Mouse (Mus musculus) heart, embryonic 13.5 days (tissue): ENCODE results near the gene Schip1. TPM values are rescaled to one million over a fixed set of nuclear protein-coding genes. Genes with fewer than 3 reads are reported as not detected.

Source experiments
- ATAC-seq: fragments of 200-750 bp; cut with Nextera tagmentation; 2 replicates; pipeline ENCODE4 v1.8.0; 2017; ENCODE audit warnings: moderate TSS enrichment; ENCODE audit not compliant: insufficient number of reproducible peaks, low FRiP score, low TSS enrichment; ENCODE audit errors: extremely low read depth
- H3K27ac ChIP-seq: fragments of 300-500 bp; sonication (generic); replicated peaks from 2 replicates; pipeline ENCODE4 v1.5.1; 2015; ENCODE audit warnings: moderate library complexity, mild to moderate bottlenecking, inconsistent platforms
- H3K27me3 ChIP-seq: fragments of 300-500 bp; sonication (generic); replicated peaks from 2 replicates; pipeline ENCODE4 v1.6.1; 2015; ENCODE audit warnings: mild to moderate bottlenecking, inconsistent platforms
- H3K36me3 ChIP-seq: fragments of 300-500 bp; sonication (generic); 2 replicates; pipeline ENCODE4 v1.6.1; 2015; ENCODE audit warnings: mild to moderate bottlenecking, inconsistent platforms
- H3K4me1 ChIP-seq: fragments of 300-500 bp; sonication (generic); 2 replicates; pipeline ENCODE4 v1.6.1; 2015; ENCODE audit warnings: inconsistent platforms
- H3K4me2 ChIP-seq: fragments of 300-500 bp; sonication (generic); 2 replicates; pipeline ENCODE4 v1.6.1; 2015; ENCODE audit warnings: inconsistent platforms, mild to moderate bottlenecking, moderate library complexity
- H3K4me3 ChIP-seq: fragments of 300-500 bp; sonication (generic); 2 replicates; pipeline ENCODE4 v1.5.1; 2015; ENCODE audit warnings: moderate library complexity, mild to moderate bottlenecking, inconsistent platforms
- H3K9ac ChIP-seq: fragments of 300-500 bp; sonication (generic); 2 replicates; pipeline ENCODE4 v1.6.1; 2015; ENCODE audit warnings: inconsistent platforms, mild to moderate bottlenecking, moderate library complexity
- H3K9me3 ChIP-seq: fragments of 300-500 bp; sonication (generic); 2 replicates; pipeline ENCODE4 v1.6.1; 2016; ENCODE audit warnings: inconsistent platforms
- WGBS: fragments of 180-500 bp; shearing (Covaris S2); methylation state at CpG from one replicate; pipeline ENCODE4 v1.1.7; 2015; ENCODE audit warnings: mixed read lengths; 5-methylcytosine and 5-hydroxymethylcytosine counted together
- polyA plus RNA-seq: library from polyadenylated mRNA; unstranded; fragments of >200 nt; fragmentation: Nextera tagmentation; extraction: Ambion mirVana; gene quantifications from 2 replicates; pipeline ENCODE4 v1.2.1, GENCODE M21; 2015

The Schip1 gene
- polyA plus RNA-seq, 1 experiment from 2014 or later = 52.4 TPM

DNA sequence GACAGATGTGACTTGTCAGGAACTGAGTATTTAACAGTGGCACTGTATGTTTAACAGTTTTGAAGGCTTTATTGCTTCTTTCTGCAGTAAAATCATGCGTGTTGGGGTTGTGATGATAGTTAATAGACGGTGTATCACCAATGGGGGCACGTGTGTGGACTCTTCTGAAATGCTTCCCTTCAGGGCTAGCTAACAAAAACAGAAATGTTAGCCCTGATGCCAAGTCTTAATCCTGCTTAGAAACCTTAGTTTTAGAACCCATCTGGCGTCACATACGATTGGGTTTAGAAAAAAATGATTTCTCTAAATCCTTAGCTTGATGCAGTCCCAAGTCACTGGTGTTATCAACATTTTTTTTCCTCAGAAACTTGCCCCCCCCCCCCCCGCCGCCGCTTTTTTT, 509.5 kb downstream of the Schip1 start:
- 51% methylated on average over 8 of the region's 8 CpGs for WGBS

DNA sequence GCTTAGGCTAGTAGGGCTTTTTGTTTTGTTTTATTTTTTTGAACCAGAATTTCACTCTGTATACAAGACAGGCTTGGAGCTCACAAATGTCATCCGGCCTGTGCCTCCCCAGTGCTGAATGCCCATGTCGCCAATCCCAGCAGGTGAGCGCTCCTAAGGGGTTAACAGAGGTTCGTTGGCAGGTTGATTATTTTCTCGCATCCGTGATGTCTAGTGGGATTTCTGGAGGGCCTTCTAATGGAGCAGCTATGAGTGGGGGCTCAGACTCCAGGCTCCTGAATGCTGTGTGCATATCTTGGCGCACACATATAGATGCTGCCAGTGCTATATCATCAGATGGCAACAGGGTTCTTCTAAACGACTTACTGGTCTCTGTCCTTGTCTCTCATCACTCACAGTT, 510.0 kb downstream of the Schip1 start:
- H3K27me3 ChIP-seq = no peaks in the 10 kb centered on the region
- H3K27ac ChIP-seq = no peak overlapping the region
- no peak overlapping the region for H3K4me2 ChIP-seq
- no peak overlapping the region for H3K4me3 ChIP-seq
- WGBS = 72% methylated on average over 8 of the region's 8 CpGs
- H3K4me1 ChIP-seq = peaks cover 68% of the 10 kb centered on the region
- H3K36me3 ChIP-seq = no peaks in the 10 kb centered on the region
- no peak overlapping the region for H3K9ac ChIP-seq
- no peak for ATAC-seq
- H3K9me3 ChIP-seq = no peaks in the 10 kb centered on the region

More for the DNA sequence above, 509.5 kb downstream of the Schip1 start:
- ATAC-seq = no peak
- Histone ChIP-seq H3K4me3 (no peak overlapping the region), H3K4me1 (peaks cover 67% of the 10 kb centered on the region), H3K9ac (no peak overlapping the region), H3K27ac (no peak overlapping the region), H3K27me3 (no peaks in the 10 kb centered on the region), H3K4me2 (no peak overlapping the region), H3K36me3 (no peaks in the 10 kb centered on the region), H3K9me3 (no peaks in the 10 kb centered on the region)

- peak overlapping the region; percentile 73 for H3K27ac ChIP-seq
- peak overlapping the region; percentile 51 for H3K4me2 ChIP-seq
- no peak for ATAC-seq
Observed at GRCm38 (mm10) chr3:68575636-68576340, 511.2 kb downstream of the Schip1 start.

DNA sequence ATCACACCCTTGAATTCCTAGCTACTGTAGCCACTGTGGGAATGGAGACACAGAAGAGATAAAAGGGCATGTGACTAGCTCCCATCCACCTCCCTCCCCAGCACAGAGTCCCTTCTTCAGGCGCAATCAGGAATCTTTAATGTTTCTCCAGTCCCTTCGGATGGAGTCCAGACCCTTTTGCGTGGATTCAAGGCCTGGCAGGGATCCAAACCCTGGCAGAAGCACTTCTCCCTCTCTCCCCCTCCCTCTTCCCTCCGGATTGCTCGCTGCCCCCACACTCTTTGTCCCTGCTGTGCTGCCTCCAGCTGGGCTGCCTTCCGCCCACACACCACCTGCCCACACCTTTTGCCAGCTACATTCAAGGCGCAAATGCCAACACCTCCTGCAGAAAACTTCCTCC, 511.8 kb downstream of the Schip1 start:
- Histone ChIP-seq H3K27ac (peak overlapping the region; percentile 73), H3K4me3 (no peak overlapping the region), H3K27me3 (no peaks in the 10 kb centered on the region), H3K36me3 (no peaks in the 10 kb centered on the region), H3K9me3 (no peaks in the 10 kb centered on the region), H3K4me1 (peaks cover 69% of the 10 kb centered on the region), H3K4me2 (peak overlapping the region; percentile 51), H3K9ac (peak overlapping the region; percentile 66)
- 4% methylated on average over 7 of the region's 7 CpGs for WGBS
- ATAC-seq = peak; percentile 52; the same call in 1 of the 2 replicates

More at GRCm38 (mm10) chr3:68575636-68576340, 511.2 kb downstream of the Schip1 start:
- H3K9me3 ChIP-seq = no peaks in the 10 kb centered on the region
- H3K9ac ChIP-seq = peak overlapping the region; percentile 66; the same call in 1 of the 2 replicates
- WGBS = 40% methylated on average over 10 of the region's 10 CpGs
- peaks cover 68% of the 10 kb centered on the region for H3K4me1 ChIP-seq
- no peaks in the 10 kb centered on the region for H3K36me3 ChIP-seq
- no peak overlapping the region for H3K4me3 ChIP-seq
- H3K27me3 ChIP-seq = no peaks in the 10 kb centered on the region

DNA sequence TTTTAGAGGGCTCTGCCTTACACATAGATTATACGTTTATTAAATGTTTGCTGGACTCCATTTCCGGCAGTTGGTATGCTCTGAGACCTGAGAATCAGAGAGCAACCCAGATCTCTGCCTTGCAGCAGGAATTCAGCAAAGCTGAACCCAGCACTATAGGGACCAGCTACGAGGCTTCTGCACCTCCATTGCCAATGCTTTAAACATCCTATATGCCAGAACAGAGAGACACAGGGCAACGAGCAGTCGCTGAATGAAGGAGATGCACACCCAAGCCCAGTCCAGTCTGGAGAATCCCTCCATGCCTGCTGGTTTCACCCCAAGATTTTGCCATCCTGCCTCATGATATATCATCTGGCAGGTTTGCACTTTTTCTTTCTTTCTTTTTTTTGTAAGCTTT, 512.3 kb downstream of the Schip1 start:
- Histone ChIP-seq H3K4me1 (peaks cover 72% of the 10 kb centered on the region), H3K36me3 (no peaks in the 10 kb centered on the region), H3K9me3 (no peaks in the 10 kb centered on the region), H3K4me2 (peak overlapping the region; percentile 51), H3K4me3 (no peak overlapping the region), H3K9ac (peak overlapping the region; percentile 66), H3K27ac (peak overlapping the region; percentile 73), H3K27me3 (no peaks in the 10 kb centered on the region)
- WGBS = 39% methylated on average over 5 of the region's 5 CpGs
- no peak for ATAC-seq

DNA sequence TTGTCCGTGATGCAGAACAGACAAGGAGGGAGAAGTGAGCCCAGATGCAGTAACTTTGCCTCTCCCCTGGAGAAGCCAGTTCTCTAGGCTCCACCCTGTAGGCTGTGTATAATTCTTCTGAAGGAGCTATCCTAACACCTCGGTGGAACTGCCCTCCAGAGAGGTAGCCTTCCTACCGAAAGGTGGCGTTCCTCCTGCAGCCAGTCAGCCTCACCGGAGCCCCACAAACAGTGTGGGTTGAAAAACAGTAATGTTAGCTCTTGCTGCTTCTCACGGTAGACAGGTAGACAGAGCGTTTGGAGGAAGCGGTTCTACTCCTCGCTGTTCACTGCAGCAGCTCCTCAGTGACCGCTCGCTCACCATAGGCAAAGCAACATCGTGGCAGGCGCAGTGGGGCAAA, 517.0 kb downstream of the Schip1 start:
- Histone ChIP-seq H3K27ac (0 out of 2 replicates have a peak overlapping the region, but pooled peaks have one; percentile 8), H3K4me1 (peaks cover 71% of the 10 kb centered on the region), H3K9me3 (no peaks in the 10 kb centered on the region), H3K27me3 (no peaks in the 10 kb centered on the region), H3K36me3 (no peaks in the 10 kb centered on the region), H3K4me2 (no peak overlapping the region), H3K4me3 (no peak overlapping the region), H3K9ac (no peak overlapping the region)
- ATAC-seq = no peak
- 64% methylated on average over 13 of the region's 13 CpGs for WGBS

GRCm38 (mm10) chr3:68582103-68582740, 517.6 kb downstream of the Schip1 start:
- no peaks in the 10 kb centered on the region for H3K27me3 ChIP-seq
- H3K9ac ChIP-seq = peak overlapping the region; percentile 76
- H3K36me3 ChIP-seq = no peaks in the 10 kb centered on the region
- H3K9me3 ChIP-seq = no peaks in the 10 kb centered on the region
- ATAC-seq = no peak
- no peak overlapping the region for H3K4me3 ChIP-seq
- H3K4me2 ChIP-seq = peak overlapping the region; percentile 66; the same call in 1 of the 2 replicates
- peaks cover 71% of the 10 kb centered on the region for H3K4me1 ChIP-seq
- peak overlapping the region; percentile 97 for H3K27ac ChIP-seq
- WGBS = 71% methylated on average over 12 of the region's 12 CpGs

- WGBS = 15% methylated on average over 14 of the region's 14 CpGs
- Histone ChIP-seq H3K9me3 (no peaks in the 10 kb centered on the region), H3K27ac (peak overlapping the region; percentile 97), H3K4me2 (peak overlapping the region; percentile 66), H3K27me3 (no peaks in the 10 kb centered on the region), H3K4me3 (peak overlapping the region; percentile 38), H3K9ac (peak overlapping the region; percentile 76), H3K4me1 (peaks cover 74% of the 10 kb centered on the region), H3K36me3 (no peaks in the 10 kb centered on the region)
- ATAC-seq = no peak
Observed at GRCm38 (mm10) chr3:68583031-68583693, 518.6 kb downstream of the Schip1 start.

DNA sequence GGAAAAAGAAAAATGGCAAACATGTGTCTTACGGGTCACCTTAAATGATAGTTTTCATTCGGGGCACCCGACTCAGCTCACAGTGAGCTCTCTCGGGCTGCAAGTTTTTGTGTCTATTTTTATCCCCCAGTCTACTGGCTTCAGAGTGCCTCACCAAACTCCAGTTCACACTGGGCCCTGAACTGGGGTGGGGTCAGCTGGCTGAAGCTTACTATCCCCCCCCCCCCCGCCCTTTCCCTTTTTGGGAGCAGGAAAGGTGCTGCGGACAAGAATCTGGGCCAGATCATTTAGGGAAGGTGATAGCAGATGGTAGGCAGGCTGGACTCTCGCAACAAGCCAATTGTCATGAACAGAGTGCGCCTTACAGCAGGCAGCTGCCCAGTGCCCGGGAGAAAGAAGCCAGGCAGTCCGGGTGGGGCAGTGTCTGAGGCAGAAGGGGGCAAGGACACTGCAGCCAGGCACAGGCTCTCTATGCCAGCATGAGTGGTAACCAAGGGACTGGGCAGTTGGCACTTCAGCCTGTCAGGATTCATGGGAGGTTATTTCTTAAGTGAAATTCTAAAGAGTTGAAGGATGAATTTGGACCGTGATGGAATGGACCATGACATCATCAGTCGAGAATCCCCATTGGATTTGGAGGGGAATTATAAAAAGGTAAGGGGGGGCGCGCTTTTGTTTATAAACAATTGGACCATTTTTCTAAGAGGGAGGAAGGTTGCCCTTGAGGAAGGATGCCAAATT, 519.3 kb downstream of the Schip1 start:
- peaks cover 73% of the 10 kb centered on the region for H3K4me1 ChIP-seq
- H3K27me3 ChIP-seq = no peaks in the 10 kb centered on the region
- peak overlapping the region; percentile 66 for H3K4me2 ChIP-seq
- 30% methylated on average over 14 of the region's 14 CpGs for WGBS
- peak overlapping the region; percentile 76 for H3K9ac ChIP-seq
- H3K27ac ChIP-seq = peak overlapping the region; percentile 97
- H3K36me3 ChIP-seq = no peaks in the 10 kb centered on the region
- no peaks in the 10 kb centered on the region for H3K9me3 ChIP-seq
- peak overlapping the region; percentile 38 for H3K4me3 ChIP-seq
- peak; percentile 34; the same call in 1 of the 2 replicates for ATAC-seq

GRCm38 (mm10) chr3:68585213-68585612, 520.6 kb downstream of the Schip1 start:
- Histone ChIP-seq H3K9ac (peak overlapping the region; percentile 48), H3K9me3 (no peaks in the 10 kb centered on the region), H3K4me1 (peaks cover 81% of the 10 kb centered on the region), H3K27me3 (no peaks in the 10 kb centered on the region), H3K27ac (peak overlapping the region; percentile 20; the same call in 1 of the 2 replicates), H3K4me3 (0 out of 2 replicates have a peak overlapping the region, but pooled peaks have one; percentile 38), H3K4me2 (peak overlapping the region; percentile 66), H3K36me3 (no peaks in the 10 kb centered on the region)
- WGBS = 60% methylated on average over 4 of the region's 4 CpGs
- no peak for ATAC-seq

DNA sequence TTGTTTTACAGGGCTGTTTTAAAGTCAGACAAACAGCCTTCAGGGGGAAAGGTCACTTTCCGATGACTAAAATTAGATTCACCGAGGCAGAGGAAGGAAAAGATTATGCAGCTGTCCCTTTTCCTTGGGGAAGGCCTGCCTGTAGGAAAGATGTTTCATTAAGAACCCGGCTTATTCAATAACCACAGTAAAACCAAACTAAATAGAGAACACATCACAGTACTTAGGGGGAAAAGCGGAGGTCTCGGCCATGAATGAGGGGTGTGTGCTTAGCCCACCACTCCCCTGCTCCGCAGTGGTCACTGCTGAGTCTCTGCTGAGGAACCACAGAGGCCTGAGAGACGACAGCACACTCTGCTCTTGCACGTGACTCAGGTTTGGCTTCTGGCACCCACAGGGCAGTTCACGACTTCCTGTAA, 522.1 kb downstream of the Schip1 start:
- no peak for ATAC-seq
- Histone ChIP-seq H3K4me3 (no peak overlapping the region), H3K36me3 (no peaks in the 10 kb centered on the region), H3K9me3 (no peaks in the 10 kb centered on the region), H3K4me2 (peak overlapping the region; percentile 36), H3K9ac (peak overlapping the region; percentile 34; the same call in 1 of the 2 replicates), H3K27ac (peak overlapping the region; percentile 73), H3K27me3 (no peaks in the 10 kb centered on the region), H3K4me1 (peaks cover 92% of the 10 kb centered on the region)
- WGBS = 21% methylated on average over 9 of the region's 9 CpGs
